8 mouse cellular contexts compared by ENCODE assay signal in the genomic region with DNA sequence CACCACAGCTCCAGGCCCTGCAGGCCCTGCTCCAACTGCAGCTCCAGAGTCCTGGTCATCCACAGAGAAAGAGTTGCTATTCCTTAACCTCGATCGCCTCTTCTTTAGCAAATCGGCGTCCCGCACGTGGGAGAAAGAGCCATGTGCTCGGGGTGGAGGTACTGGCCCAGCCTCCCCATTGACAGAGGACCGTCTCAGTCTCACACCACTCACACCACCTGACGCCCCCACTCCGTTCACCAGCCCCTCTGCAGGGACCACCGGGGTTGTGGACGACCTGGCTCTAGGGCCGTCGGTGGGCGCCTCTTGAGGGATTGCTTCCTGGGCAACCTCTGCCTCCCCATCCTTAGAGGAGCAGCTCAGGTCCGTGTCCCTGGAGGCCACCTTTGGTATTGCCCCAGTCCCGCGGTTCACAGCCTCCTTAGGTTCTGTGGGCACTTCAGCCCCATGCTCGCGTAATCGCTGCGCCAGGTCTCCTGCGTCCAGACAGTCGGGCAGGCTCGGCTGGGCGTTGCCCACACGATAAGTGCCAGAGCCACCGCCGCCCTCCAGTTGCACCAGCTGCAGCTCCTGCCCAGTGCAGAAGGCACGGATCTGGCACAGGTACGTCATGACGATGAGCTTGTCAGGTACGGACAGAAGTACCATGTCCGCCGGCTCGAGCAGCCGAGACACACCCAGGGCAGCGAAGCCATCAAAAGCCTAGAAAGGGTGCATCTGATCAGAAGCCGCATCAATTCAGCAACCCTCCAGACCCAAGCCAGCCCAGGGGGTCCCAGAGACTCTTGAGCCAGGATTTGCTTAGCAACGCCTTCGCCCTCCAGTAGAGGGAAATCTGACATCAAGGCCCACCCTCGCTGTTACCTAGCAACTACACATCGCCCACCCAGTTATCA. TPM values are rescaled to one million over a fixed set of nuclear protein-coding genes. Genes with fewer than 3 reads are reported as not detected.
DNase-seq lines count a peak whose midpoint lies in the region; ATAC-seq and TF ChIP-seq lines count a peak whose summit lies in the region.

No protein-coding gene starts in this region.

- TF ChIP-seq CTCF in ES-Bruce4 (IDR thresholded peaks at IDR 0.05; ENCODE audit: low read depth, low read length) = no peak
- peak; percentile 51; the same call in 1 of the 2 replicates for TF ChIP-seq CTCF in kidney, adult 2 months (conservative IDR thresholded peaks at IDR 0.05; ENCODE audit: insufficient read depth, insufficient read length, low read depth, low read length)
- TF ChIP-seq CTCF in liver, postnatal 0 days (IDR thresholded peaks at IDR 0.05; ENCODE audit: low read depth) = peak; percentile 55

- no peak for TF ChIP-seq EP300 in ES-Bruce4 (IDR thresholded peaks at IDR 0.05; ENCODE audit: insufficient read depth, low read depth, low read length)
- TF ChIP-seq EP300 in liver, postnatal 0 days (IDR thresholded peaks at IDR 0.05; ENCODE audit: low read depth) = no peak

- no peaks in the 10 kb centered on the region for H3K9me3 ChIP-seq in ES-Bruce4 (replicated peaks; ENCODE audit: control insufficient read depth, insufficient read depth, low read length, poor library complexity, severe bottlenecking)
- H3K9me3 ChIP-seq in embryonic facial prominence, embryonic 14.5 days (ENCODE audit: control insufficient read depth, low read length) = no peaks in the 10 kb centered on the region
- no peaks in the 10 kb centered on the region for H3K9me3 ChIP-seq in liver, postnatal 0 days (ENCODE audit: low read length)
- H3K9me3 ChIP-seq in neural tube, embryonic 15.5 days (replicated peaks) = no peaks in the 10 kb centered on the region

- H3K36me3 ChIP-seq in ES-Bruce4 (ENCODE audit: control insufficient read depth, insufficient read depth, low read length, poor library complexity, severe bottlenecking) = no peaks in the 10 kb centered on the region
- H3K36me3 ChIP-seq in embryonic facial prominence, embryonic 14.5 days (ENCODE audit: control insufficient read depth, insufficient read depth, low read length) = peaks cover 66% of the 10 kb centered on the region
- H3K36me3 ChIP-seq in kidney, adult 2 months (ENCODE audit: control insufficient read depth, insufficient read depth, low read length) = no peaks in the 10 kb centered on the region
- H3K36me3 ChIP-seq in liver, postnatal 0 days (replicated peaks; ENCODE audit: insufficient read depth, low read length) = peaks cover 95% of the 10 kb centered on the region
- H3K36me3 ChIP-seq in neural tube, embryonic 15.5 days = peaks cover 45% of the 10 kb centered on the region

- H3K4me2 ChIP-seq in embryonic facial prominence, embryonic 14.5 days (ENCODE audit: low read depth, low read length) = peak overlapping the region; percentile 20; the same call in 1 of the 2 replicates
- peak overlapping the region; percentile 15; the same call in 1 of the 2 replicates for H3K4me2 ChIP-seq in liver, postnatal 0 days (ENCODE audit: low read depth, low read length)
- peak overlapping the region; percentile 48 for H3K4me2 ChIP-seq in neural tube, embryonic 15.5 days

- H3K27ac ChIP-seq in ES-Bruce4 (ENCODE audit: insufficient read depth, low read length) = no peak overlapping the region
- no peak overlapping the region for H3K27ac ChIP-seq in embryonic facial prominence, embryonic 14.5 days (replicated peaks; ENCODE audit: low read depth, low read length)
- no peak overlapping the region for H3K27ac ChIP-seq in kidney, adult 2 months (ENCODE audit: insufficient read depth, low read depth, low read length)
- no peak overlapping the region for H3K27ac ChIP-seq in liver, postnatal 0 days (ENCODE audit: low read depth)
- 0 out of 2 replicates have a peak overlapping the region, but pooled peaks have one; percentile 41 for H3K27ac ChIP-seq in neural tube, embryonic 15.5 days (replicated peaks)

- H3K4me1 ChIP-seq in ES-Bruce4 (ENCODE audit: control insufficient read depth, insufficient read depth, low read length) = no peaks in the 10 kb centered on the region
- peaks cover 11% of the 10 kb centered on the region; the same call in 1 of the 2 replicates for H3K4me1 ChIP-seq in embryonic facial prominence, embryonic 14.5 days (ENCODE audit: control insufficient read depth, insufficient read depth, low read length)
- peaks cover 3% of the 10 kb centered on the region; the same call in 1 of the 2 replicates for H3K4me1 ChIP-seq in kidney, adult 2 months (ENCODE audit: control insufficient read depth, insufficient read depth, low read length)
- peaks cover 25% of the 10 kb centered on the region for H3K4me1 ChIP-seq in liver, postnatal 0 days (ENCODE audit: insufficient read depth)
- H3K4me1 ChIP-seq in neural tube, embryonic 15.5 days = peaks cover 33% of the 10 kb centered on the region

- no peak for TF ChIP-seq POLR2A in ES-Bruce4 (IDR thresholded peaks at IDR 0.05; ENCODE audit: insufficient read depth, low read length)
- TF ChIP-seq POLR2A in kidney, adult 2 months (IDR thresholded peaks at IDR 0.05; ENCODE audit: low read depth, low read length) = no peak

- peak overlapping the region; percentile 29 for H3K9ac ChIP-seq in ES-Bruce4 (ENCODE audit: low read depth, poor library complexity, severe bottlenecking)
- H3K9ac ChIP-seq in embryonic facial prominence, embryonic 14.5 days (ENCODE audit: low read depth, low read length) = 0 out of 2 replicates have a peak overlapping the region, but pooled peaks have one; percentile 25
- no peak overlapping the region for H3K9ac ChIP-seq in liver, postnatal 0 days (replicated peaks)
- H3K9ac ChIP-seq in neural tube, embryonic 15.5 days (replicated peaks) = peak overlapping the region; percentile 11; the same call in 1 of the 2 replicates

- DNase-seq in cerebellum, adult 11-12 months = peak; percentile 53
- DNase-seq in cerebellum, adult 11 months = no peak
- DNase-seq in embryonic facial prominence, embryonic 14.5 days (ENCODE audit: low spot score) = peak; percentile 21
- DNase-seq in kidney, adult 2 months = peak; percentile 54
- peak; percentile 71 for DNase-seq in liver, postnatal 0 days
- DNase-seq in ovary, postnatal 14 days (ENCODE audit: low spot score) = no peak

- H3K4me3 ChIP-seq in ES-Bruce4 (ENCODE audit: low read depth, low read length) = peak overlapping the region; percentile 44
- no peak overlapping the region for H3K4me3 ChIP-seq in embryonic facial prominence, embryonic 14.5 days (ENCODE audit: low read depth, low read length)
- no peak overlapping the region for H3K4me3 ChIP-seq in kidney, adult 2 months (ENCODE audit: insufficient read depth, low read depth, low read length)
- no peak overlapping the region for H3K4me3 ChIP-seq in liver, postnatal 0 days (ENCODE audit: low read depth, low read length)
- H3K4me3 ChIP-seq in neural tube, embryonic 15.5 days (replicated peaks) = peak overlapping the region; percentile 28

- 32% methylated on average over 43 of the region's 43 CpGs for WGBS in embryonic facial prominence, embryonic 14.5 days
- 41% methylated on average over 43 of the region's 43 CpGs for WGBS in kidney, adult 2 months
- 63% methylated on average over 43 of the region's 43 CpGs for WGBS in liver, postnatal 0 days (ENCODE audit: insufficient replicate concordance)
- WGBS in neural tube, embryonic 15.5 days = 19% methylated on average over 43 of the region's 43 CpGs

- H3K27me3 ChIP-seq in ES-Bruce4 (ENCODE audit: control insufficient read depth, insufficient read depth, low read length, poor library complexity, severe bottlenecking) = no peaks in the 10 kb centered on the region
- no peaks in the 10 kb centered on the region for H3K27me3 ChIP-seq in embryonic facial prominence, embryonic 14.5 days (replicated peaks; ENCODE audit: control insufficient read depth, insufficient read depth, low read length)
- no peaks in the 10 kb centered on the region for H3K27me3 ChIP-seq in kidney, adult 2 months (replicated peaks; ENCODE audit: control insufficient read depth, insufficient read depth, low read length)
- no peaks in the 10 kb centered on the region for H3K27me3 ChIP-seq in liver, postnatal 0 days (ENCODE audit: insufficient read depth, low read length)
- H3K27me3 ChIP-seq in neural tube, embryonic 15.5 days (replicated peaks) = no peaks in the 10 kb centered on the region

- peak; percentile 38 for ATAC-seq in embryonic facial prominence, embryonic 14.5 days (ENCODE audit: low read depth)
- ATAC-seq in liver, postnatal 0 days = peak; percentile 68
- ATAC-seq in neural tube, embryonic 15.5 days (ENCODE audit: low FRiP score) = peak; percentile 58; the same call in 1 of the 2 replicates

RNA-seq across cellular contexts. Expression of a gene that starts 10.1 kb away (rescaled TPM):
- 4.3 and 5.4 TPM in 2 replicates for polyA plus RNA-seq in ES-Bruce4 (2011; ENCODE audit: insufficient read depth, insufficient read length, low read depth, missing spikeins)
- 34.2 and 43.4 TPM in 2 replicates for polyA plus RNA-seq in embryonic facial prominence, embryonic 14.5 days (2014; fragmentation: Nextera tagmentation; extraction: Ambion mirVana)
- polyA plus RNA-seq in kidney, adult 2 months (2012; rRNA removed) = 19.3 and 20.1 TPM in 2 replicates
- 38.5 and 42.5 TPM in 2 replicates for polyA plus RNA-seq in liver, postnatal 0 days (2015; fragmentation: Nextera tagmentation; extraction: Ambion mirVana)
- 15.9 and 18.6 TPM in 2 replicates for polyA plus RNA-seq in neural tube, embryonic 15.5 days (2015; fragmentation: Nextera tagmentation; extraction: Ambion mirVana)

RNA-seq across cellular contexts. Expression of a gene that starts 11.9 kb away (rescaled TPM):
- polyA plus RNA-seq in ES-Bruce4 (2011; ENCODE audit: insufficient read depth, insufficient read length, low read depth, missing spikeins) = not detected in 2 replicates
- 0.34 and 1.7 TPM in 2 replicates for polyA plus RNA-seq in embryonic facial prominence, embryonic 14.5 days (2014; fragmentation: Nextera tagmentation; extraction: Ambion mirVana)
- polyA plus RNA-seq in kidney, adult 2 months (2012; rRNA removed) = 0.08 and 0.13 TPM in 2 replicates
- 0.17 and 0.18 TPM in 2 replicates for polyA plus RNA-seq in liver, postnatal 0 days (2015; fragmentation: Nextera tagmentation; extraction: Ambion mirVana)
- polyA plus RNA-seq in neural tube, embryonic 15.5 days (2015; fragmentation: Nextera tagmentation; extraction: Ambion mirVana) = 0.35 and 0.45 TPM in 2 replicates

RNA-seq across cellular contexts. Expression of a gene that starts 13.4 kb away (rescaled TPM):
- 13.1 and 14.6 TPM in 2 replicates for polyA plus RNA-seq in ES-Bruce4 (2011; ENCODE audit: insufficient read depth, insufficient read length, low read depth, missing spikeins)
- 101 and 111 TPM in 2 replicates for polyA plus RNA-seq in embryonic facial prominence, embryonic 14.5 days (2014; fragmentation: Nextera tagmentation; extraction: Ambion mirVana)
- polyA plus RNA-seq in kidney, adult 2 months (2012; rRNA removed) = 93.8 and 122 TPM in 2 replicates
- polyA plus RNA-seq in liver, postnatal 0 days (2015; fragmentation: Nextera tagmentation; extraction: Ambion mirVana) = 28.9 and 31.0 TPM in 2 replicates
- 122 and 138 TPM in 2 replicates for polyA plus RNA-seq in neural tube, embryonic 15.5 days (2015; fragmentation: Nextera tagmentation; extraction: Ambion mirVana)

RNA-seq across cellular contexts. Expression of a gene that starts 24.7 kb away (rescaled TPM):
- polyA plus RNA-seq in ES-Bruce4 (2011; ENCODE audit: insufficient read depth, insufficient read length, low read depth, missing spikeins) = 5.9 and 8.2 TPM in 2 replicates
- 59.2 and 68.0 TPM in 2 replicates for polyA plus RNA-seq in embryonic facial prominence, embryonic 14.5 days (2014; fragmentation: Nextera tagmentation; extraction: Ambion mirVana)
- polyA plus RNA-seq in kidney, adult 2 months (2012; rRNA removed) = 52.8 and 61.8 TPM in 2 replicates
- 1.3 and 1.4 TPM in 2 replicates for polyA plus RNA-seq in liver, postnatal 0 days (2015; fragmentation: Nextera tagmentation; extraction: Ambion mirVana)
- polyA plus RNA-seq in neural tube, embryonic 15.5 days (2015; fragmentation: Nextera tagmentation; extraction: Ambion mirVana) = 15.6 and 19.1 TPM in 2 replicates

RNA-seq across cellular contexts. Expression of a gene that starts 27.3 kb away (rescaled TPM):
- 39.7 and 43.7 TPM in 2 replicates for polyA plus RNA-seq in ES-Bruce4 (2011; ENCODE audit: insufficient read depth, insufficient read length, low read depth, missing spikeins)
- 24.1 and 32.1 TPM in 2 replicates for polyA plus RNA-seq in embryonic facial prominence, embryonic 14.5 days (2014; fragmentation: Nextera tagmentation; extraction: Ambion mirVana)
- 88.8 and 108 TPM in 2 replicates for polyA plus RNA-seq in kidney, adult 2 months (2012; rRNA removed)
- 5.2 and 5.6 TPM in 2 replicates for polyA plus RNA-seq in liver, postnatal 0 days (2015; fragmentation: Nextera tagmentation; extraction: Ambion mirVana)
- 21.0 and 23.4 TPM in 2 replicates for polyA plus RNA-seq in neural tube, embryonic 15.5 days (2015; fragmentation: Nextera tagmentation; extraction: Ambion mirVana)

Comparison
In these comparisons a context has a peak if more than half of its experiments do, and no peak if none do; other contexts are left out.
1. DNase-seq: peak in cerebellum, adult 11-12 months (single experiment), embryonic facial prominence, embryonic 14.5 days (single experiment), kidney, adult 2 months (single experiment) and liver, postnatal 0 days (single experiment); none in cerebellum, adult 11 months (single experiment) and ovary, postnatal 14 days (single experiment).
2. H3K4me3 ChIP-seq: peak in ES-Bruce4 (single experiment) and neural tube, embryonic 15.5 days (single experiment); none in embryonic facial prominence, embryonic 14.5 days (single experiment), kidney, adult 2 months (single experiment) and liver, postnatal 0 days (single experiment).
3. Peak in every context shown above with its lines, with median percentiles within 50 percentile points of each other: ATAC-seq and H3K4me2 ChIP-seq.